Mouse (Mus musculus) G1E (cell line): ENCODE results near the gene Alcam.

ENCODE experiments used
- CTCF ChIP-seq: IDR thresholded peaks from 2 replicates; pipeline ENCODE4 v1.5.1; 2012; ENCODE audit warnings: low read depth, low read length, inconsistent platforms, mixed read lengths
- GATA1 ChIP-seq: IDR thresholded peaks from 2 replicates; pipeline ENCODE4 v1.6.1; 2012; ENCODE audit warnings: borderline replicate concordance, low read length, inconsistent platforms, mixed read lengths
- TAL1 ChIP-seq: conservative IDR thresholded peaks from 2 replicates; pipeline ENCODE4 v1.6.1; 2012; ENCODE audit warnings: low read depth, low read length, inconsistent platforms, mixed read lengths

DNA sequence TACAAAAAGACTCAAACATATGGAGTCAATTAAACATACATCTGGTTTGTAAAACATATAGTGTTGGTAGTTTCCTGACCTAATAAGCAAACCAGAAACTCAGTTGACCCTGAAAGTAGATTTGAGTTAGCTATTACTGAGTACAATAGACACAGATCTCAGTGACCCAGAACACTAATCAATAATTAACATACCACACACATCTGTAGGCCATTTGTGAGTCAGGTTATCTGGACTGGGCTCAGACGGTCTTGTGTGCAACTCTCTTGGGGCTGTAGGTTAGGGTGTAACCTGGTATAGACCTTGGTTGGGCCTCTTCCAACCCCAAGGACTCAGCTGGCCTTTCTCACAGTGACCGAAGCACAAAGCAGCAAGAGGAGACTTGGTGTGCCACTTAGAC, 211.7 kb downstream of the Alcam start:
- TF ChIP-seq TAL1 (no peak), CTCF (no peak), GATA1 (no peak)
